Mouse (Mus musculus): ENCODE results near the gene Thrb. TPM values are rescaled to one million over a fixed set of nuclear protein-coding genes. Genes with fewer than 3 reads are reported as not detected.

Gene Thrb
- total and polyA plus RNA-seq, 3 experiments = not detected

GRCm38 (mm10) chr14:17756732-17757131 is 96.7 kb downstream of the Thrb start:
- Histone ChIP-seq H3K9me3 (replicated peaks; ENCODE audit: insufficient read depth, low read length) (no peaks in the 10 kb centered on the region), H3K79me2 (ENCODE audit: control insufficient read depth, insufficient read depth, low read length, poor library complexity) (no peaks in the 10 kb centered on the region), H3K27ac (ENCODE audit: control insufficient read depth, low read depth, low read length) (no peak overlapping the region), H3K9ac (ENCODE audit: control insufficient read depth, low read depth, low read length, poor library complexity, severe bottlenecking) (no peak overlapping the region), H3K36me3 (ENCODE audit: control insufficient read depth in 1 of 2, insufficient read depth in 2 of 2, low read length in 2 of 2) (no peaks in the 10 kb centered on the region), H3K4me3 (ENCODE audit: control insufficient read depth in 1 of 2, insufficient read depth in 1 of 2, low read depth in 2 of 2, low read length in 2 of 2) (no peak overlapping the region), H3K27me3 (ENCODE audit: control insufficient read depth in 1 of 2, insufficient read depth in 2 of 2, low read length in 2 of 2) (no peaks in the 10 kb centered on the region), H3K4me1 (ENCODE audit: control insufficient read depth in 1 of 2, insufficient read depth in 2 of 2, low read length in 2 of 2) (no peaks in the 10 kb centered on the region)
- no peak for DNase-seq (ENCODE audit: low read depth, low spot score)
- TF ChIP-seq GATA1 (IDR thresholded peaks at IDR 0.05; ENCODE audit: low read depth, low read length) (no peak), GABPA (IDR thresholded peaks at IDR 0.05; ENCODE audit: low read depth, low read length) (no peak), TAL1 (IDR thresholded peaks at IDR 0.05; ENCODE audit: low read length) (no peak), ZC3H11A (IDR thresholded peaks at IDR 0.05; ENCODE audit: low read depth, low read length) (no peak), NELFE (IDR thresholded peaks at IDR 0.05; ENCODE audit: low read depth, low read length) (no peak), TCF12 (IDR thresholded peaks at IDR 0.05; ENCODE audit: low read depth, low read length) (no peak), RCOR1 (IDR thresholded peaks at IDR 0.05; ENCODE audit: low read depth, low read length) (no peak), MXI1 (IDR thresholded peaks at IDR 0.05; ENCODE audit: low read depth, low read length) (no peak), EP300 (IDR thresholded peaks at IDR 0.05; ENCODE audit: low read depth in 1 of 2, low read length in 2 of 2) (no peak), JUND (IDR thresholded peaks at IDR 0.05; ENCODE audit: low read depth, low read length) (no peak), CHD2 (IDR thresholded peaks at IDR 0.05; ENCODE audit: low read length) (no peak), BHLHE40 (IDR thresholded peaks at IDR 0.05; ENCODE audit: borderline replicate concordance, low read depth, low read length) (no peak), POLR2AphosphoS5 (IDR thresholded peaks at IDR 0.05; ENCODE audit: borderline replicate concordance, low read depth, low read length) (no peak), E2F4 (IDR thresholded peaks at IDR 0.05; ENCODE audit: borderline replicate concordance, low read depth, low read length) (no peak), USF2 (IDR thresholded peaks at IDR 0.05; ENCODE audit: borderline replicate concordance in 1 of 2, insufficient read depth in 1 of 2, low read depth in 1 of 2, low read length in 2 of 2) (no peak), RAD21 (IDR thresholded peaks at IDR 0.05; ENCODE audit: low read depth, low read length) (no peak), CTCF (IDR thresholded peaks at IDR 0.05 in 2 of 3, conservative IDR thresholded peaks at IDR 0.05 in 1 of 3; ENCODE audit: control insufficient read depth in 1 of 3, insufficient read depth in 1 of 3, low read depth in 2 of 3, low read length in 3 of 3, poor library complexity in 1 of 3, severe bottlenecking in 1 of 3) (no peak), POLR2AphosphoS2 (IDR thresholded peaks at IDR 0.05; ENCODE audit: low read length) (no peak)

- Histone ChIP-seq H3K27ac (ENCODE audit: control insufficient read depth, low read depth, low read length) (no peak overlapping the region), H3K79me2 (ENCODE audit: control insufficient read depth, insufficient read depth, low read length, poor library complexity) (no peaks in the 10 kb centered on the region), H3K9ac (ENCODE audit: control insufficient read depth, low read depth, low read length, poor library complexity, severe bottlenecking) (no peak overlapping the region), H3K27me3 (ENCODE audit: control insufficient read depth in 1 of 2, insufficient read depth in 2 of 2, low read length in 2 of 2) (no peaks in the 10 kb centered on the region), H3K9me3 (replicated peaks; ENCODE audit: insufficient read depth, low read length) (no peaks in the 10 kb centered on the region), H3K4me1 (ENCODE audit: control insufficient read depth in 1 of 2, insufficient read depth in 2 of 2, low read length in 2 of 2) (no peaks in the 10 kb centered on the region), H3K36me3 (ENCODE audit: control insufficient read depth in 1 of 2, insufficient read depth in 2 of 2, low read length in 2 of 2) (no peaks in the 10 kb centered on the region), H3K4me3 (ENCODE audit: control insufficient read depth in 1 of 2, insufficient read depth in 1 of 2, low read depth in 2 of 2, low read length in 2 of 2) (no peak overlapping the region)
- DNase-seq (ENCODE audit: low read depth, low spot score) = no peak
- no peak for TF ChIP-seq UBTF (IDR thresholded peaks at IDR 0.05; ENCODE audit: borderline replicate concordance, insufficient read depth, low read depth, low read length)
- no peak for TF ChIP-seq JUND (IDR thresholded peaks at IDR 0.05; ENCODE audit: low read depth, low read length)
- no peak for TF ChIP-seq POLR2AphosphoS2 (IDR thresholded peaks at IDR 0.05; ENCODE audit: low read length)
- TF ChIP-seq MAFK (IDR thresholded peaks at IDR 0.05; ENCODE audit: borderline replicate concordance, low read depth, low read length) = no peak
- no peak for TF ChIP-seq KAT2A (conservative IDR thresholded peaks at IDR 0.05; ENCODE audit: low read depth, low read length)
- no peak for TF ChIP-seq ELF1 (IDR thresholded peaks at IDR 0.05; ENCODE audit: low read depth, low read length)
- TF ChIP-seq MAX (IDR thresholded peaks at IDR 0.05; ENCODE audit: low read length) = no peak
- TF ChIP-seq USF2 (IDR thresholded peaks at IDR 0.05; ENCODE audit: borderline replicate concordance in 1 of 2, insufficient read depth in 1 of 2, low read depth in 1 of 2, low read length in 2 of 2) = no peak
Observed at GRCm38 (mm10) chr14:17767987-17768386, 107.9 kb downstream of the Thrb start.
